9 mouse cellular contexts compared by ENCODE assay signal in genomic region chr13:60069196-60069595, GRCm38 (mm10).
DNase-seq lines count a peak whose midpoint lies in the region; ATAC-seq and TF ChIP-seq lines count a peak whose summit lies in the region.
"Had no signal": no experiment of that assay in that cellular context is flagged by ENCODE, and none has a peak within 500 bp of the region (broad histone marks: within the 10 kb centered on the region; RNA-seq: fewer than 3 reads in every experiment).

No protein-coding gene starts in this region.

- WGBS in kidney, adult 2 months: 34% methylated on average over 9 of the region's 9 CpGs
- WGBS in embryonic facial prominence, embryonic 11.5 days: 15% methylated on average over 9 of the region's 9 CpGs
- 10% methylated on average over 9 of the region's 9 CpGs for WGBS in limb, embryonic 10.5 days
- 53% methylated on average over 9 of the region's 9 CpGs for WGBS in liver, embryonic 12.5 days (ENCODE audit: insufficient replicate concordance)

- H3K9me3 ChIP-seq in embryonic facial prominence, embryonic 11.5 days (replicated peaks; ENCODE audit: control insufficient read depth, low read length): no peaks in the 10 kb centered on the region
- H3K9me3 ChIP-seq in limb, embryonic 10.5 days (replicated peaks): no peaks in the 10 kb centered on the region
- H3K9me3 ChIP-seq in liver, embryonic 12.5 days (replicated peaks): no peaks in the 10 kb centered on the region
- H3K9me3 ChIP-seq: neural tube, embryonic 13.5 days had no signal

- 0 out of 2 replicates have a peak, but pooled peaks cover 3% of the 10 kb centered on the region for H3K4me1 ChIP-seq in kidney, adult 2 months (ENCODE audit: control insufficient read depth, insufficient read depth, low read length)
- H3K4me1 ChIP-seq in embryonic facial prominence, embryonic 11.5 days (ENCODE audit: control insufficient read depth, insufficient read depth, low read length): peaks cover 3% of the 10 kb centered on the region; the same call in 1 of the 2 replicates
- peaks cover 83% of the 10 kb centered on the region for H3K4me1 ChIP-seq in limb, embryonic 10.5 days
- no peaks in the 10 kb centered on the region for H3K4me1 ChIP-seq in liver, embryonic 12.5 days

- TF ChIP-seq POLR2A in kidney, adult 2 months (IDR thresholded peaks at IDR 0.05; ENCODE audit: low read depth, low read length): no peak

- TF ChIP-seq CTCF in kidney, adult 2 months (conservative IDR thresholded peaks at IDR 0.05; ENCODE audit: insufficient read depth, insufficient read length, low read depth, low read length): peak; percentile 29; the same call in 1 of the 2 replicates

- H3K9ac ChIP-seq in embryonic facial prominence, embryonic 11.5 days (replicated peaks; ENCODE audit: low read length): no peak overlapping the region
- H3K9ac ChIP-seq in liver, embryonic 12.5 days: no peak overlapping the region
- H3K9ac ChIP-seq: neural tube, embryonic 13.5 days had no signal

- ATAC-seq in embryonic facial prominence, embryonic 11.5 days (replicated peaks; ENCODE audit: insufficient number of reproducible peaks, low FRiP score, low TSS enrichment, low read depth): peak; percentile 79
- no peak for ATAC-seq in erythroblast, adult 5-6 weeks (replicated peaks; ENCODE audit: low FRiP score, poor library complexity, severe bottlenecking)
- ATAC-seq in liver, embryonic 12.5 days: no peak

- H3K4me2 ChIP-seq in embryonic facial prominence, embryonic 11.5 days (ENCODE audit: low read depth, low read length): no peak overlapping the region
- H3K4me2 ChIP-seq in liver, embryonic 12.5 days: no peak overlapping the region
- H3K4me2 ChIP-seq: neural tube, embryonic 13.5 days had no signal

- H3K27ac ChIP-seq in kidney, adult 2 months (ENCODE audit: insufficient read depth, low read depth, low read length): no peak overlapping the region
- H3K27ac ChIP-seq in embryonic facial prominence, embryonic 11.5 days (replicated peaks; ENCODE audit: low read depth, low read length): peak overlapping the region; percentile 25
- H3K27ac ChIP-seq in limb, embryonic 10.5 days: peak overlapping the region; percentile 77
- H3K27ac ChIP-seq in liver, embryonic 12.5 days: no peak overlapping the region
- H3K27ac ChIP-seq: neural tube, embryonic 13.5 days had no signal

- no peaks in the 10 kb centered on the region for H3K27me3 ChIP-seq in kidney, adult 2 months (replicated peaks; ENCODE audit: control insufficient read depth, insufficient read depth, low read length)
- H3K27me3 ChIP-seq in embryonic facial prominence, embryonic 11.5 days (ENCODE audit: control insufficient read depth, insufficient read depth, low read length): no peaks in the 10 kb centered on the region
- H3K27me3 ChIP-seq in limb, embryonic 10.5 days (ENCODE audit: low read depth, poor library complexity, severe bottlenecking): no peaks in the 10 kb centered on the region
- H3K27me3 ChIP-seq in liver, embryonic 12.5 days (replicated peaks): no peaks in the 10 kb centered on the region
- H3K27me3 ChIP-seq: neural tube, embryonic 13.5 days had no signal

- H3K4me3 ChIP-seq in kidney, adult 2 months (ENCODE audit: insufficient read depth, low read depth, low read length): no peak overlapping the region
- no peak overlapping the region for H3K4me3 ChIP-seq in embryonic facial prominence, embryonic 11.5 days (ENCODE audit: low read depth, low read length)
- H3K4me3 ChIP-seq in limb, embryonic 10.5 days: no peak overlapping the region
- H3K4me3 ChIP-seq in liver, embryonic 12.5 days: no peak overlapping the region
- H3K4me3 ChIP-seq: neural tube, embryonic 13.5 days had no signal

- H3K36me3 ChIP-seq in kidney, adult 2 months (ENCODE audit: control insufficient read depth, insufficient read depth, low read length): no peaks in the 10 kb centered on the region
- H3K36me3 ChIP-seq in embryonic facial prominence, embryonic 11.5 days (replicated peaks; ENCODE audit: control insufficient read depth, insufficient read depth, low read depth, low read length): no peaks in the 10 kb centered on the region
- no peaks in the 10 kb centered on the region for H3K36me3 ChIP-seq in limb, embryonic 10.5 days
- no peaks in the 10 kb centered on the region for H3K36me3 ChIP-seq in liver, embryonic 12.5 days
- H3K36me3 ChIP-seq: neural tube, embryonic 13.5 days had no signal

- no peak for DNase-seq in kidney, adult 2 months
- DNase-seq in kidney, adult 8-10 months: no peak
- peak; percentile 78 for DNase-seq in NIH3T3 (ENCODE audit: low read depth)
- peak; percentile 91 for DNase-seq in embryonic facial prominence, embryonic 11.5 days (ENCODE audit: low spot score)
- DNase-seq in limb, embryonic 10.5 days (ENCODE audit: low spot score): peak; percentile 85
- DNase-seq in testis, postnatal 10 days (ENCODE audit: low spot score): no peak

Comparison
In these comparisons a context has a peak if more than half of its experiments do, and no peak if none do; other contexts are left out.
1. DNase-seq: peak in NIH3T3 (single experiment), embryonic facial prominence, embryonic 11.5 days (single experiment) and limb, embryonic 10.5 days (single experiment); none in kidney, adult 2 months (single experiment), kidney, adult 8-10 months (0 of 2) and testis, postnatal 10 days (single experiment).
2. H3K27ac ChIP-seq: peak in embryonic facial prominence, embryonic 11.5 days (single experiment) and limb, embryonic 10.5 days (single experiment); none in kidney, adult 2 months (single experiment) and liver, embryonic 12.5 days (single experiment).